Mouse (Mus musculus): ENCODE results near the gene Fbxw10. TPM values are rescaled to one million over a fixed set of nuclear protein-coding genes. Genes with fewer than 3 reads are reported as not detected.

The Fbxw10 gene
- total RNA-seq, 2 experiments from 2014 or later: 0.39 to 0.74 TPM

GRCm38 (mm10) chr11:62890796-62891195 is 43.9 kb downstream of the Fbxw10 start:
- DNase-seq (ENCODE audit: low spot score in 2 of 2): no peak

GRCm38 (mm10) chr11:62891763-62892162 is 44.9 kb downstream of the Fbxw10 start:
- intact Hi-C loops (cut with DNase I): no loop called here
- DNase-seq (ENCODE audit: low spot score in 2 of 2): no peak

More at GRCm38 (mm10) chr11:62890796-62891195, 43.9 kb downstream of the Fbxw10 start:
- intact Hi-C loops (cut with DNase I): no loop called here

- intact Hi-C loops (cut with DNase I): loop anchor here (5.0 kb wide), 1 partner anchor 270 kb away; no protein-coding TSS in a partner anchor
Measured at GRCm38 (mm10) chr11:62901699-62902323, 54.9 kb downstream of the Fbxw10 start.

GRCm38 (mm10) chr11:62903871-62904495 is 57.1 kb downstream of the Fbxw10 start:
- intact Hi-C loops (cut with DNase I): loop anchor here (5.0 kb wide), 1 partner anchor 268 kb away; no protein-coding TSS in a partner anchor
- DNase-seq (ENCODE audit: low spot score in 2 of 2): no peak

More at GRCm38 (mm10) chr11:62901699-62902323, 54.9 kb downstream of the Fbxw10 start:
- DNase-seq (ENCODE audit: low spot score in 2 of 2): peak; percentile 35 to 65

GRCm38 (mm10) chr11:62909720-62910306 is 62.9 kb downstream of the Fbxw10 start:
- DNase-seq (ENCODE audit: low spot score in 2 of 2): no peak
- intact Hi-C loops (cut with DNase I): no loop called here

- DNase-seq (ENCODE audit: low spot score in 2 of 2): peak in 1 of 2 experiments; percentile 20
- intact Hi-C loops (cut with DNase I): no loop called here
Measured at GRCm38 (mm10) chr11:62911362-62911761, 64.5 kb downstream of the Fbxw10 start.

- intact Hi-C loops (cut with DNase I): no loop called here
- DNase-seq (ENCODE audit: low spot score in 2 of 2): no peak
Measured at GRCm38 (mm10) chr11:62913141-62913540, 66.3 kb downstream of the Fbxw10 start.

- DNase-seq (ENCODE audit: low spot score in 2 of 2): no peak
- intact Hi-C loops (cut with DNase I): no loop called here
Measured at GRCm38 (mm10) chr11:62914532-62914931, 67.7 kb downstream of the Fbxw10 start.

GRCm38 (mm10) chr11:62915486-62915885 is 68.6 kb downstream of the Fbxw10 start:
- intact Hi-C loops (cut with DNase I): no loop called here
- DNase-seq (ENCODE audit: low spot score in 2 of 2): no peak

GRCm38 (mm10) chr11:62916765-62917164 is 69.9 kb downstream of the Fbxw10 start:
- DNase-seq (ENCODE audit: low spot score in 2 of 2): no peak
- intact Hi-C loops (cut with DNase I): no loop called here

GRCm38 (mm10) chr11:62919946-62920742 is 73.3 kb downstream of the Fbxw10 start:
- DNase-seq (ENCODE audit: low spot score in 2 of 2): no peak
- intact Hi-C loops (cut with DNase I): loop anchor here (5.0 kb wide), 1 partner anchor 252 kb away; no protein-coding TSS in a partner anchor

GRCm38 (mm10) chr11:62920743-62921050 is 73.8 kb downstream of the Fbxw10 start:
- no peak for DNase-seq (ENCODE audit: low spot score in 2 of 2)
- intact Hi-C loops (cut with DNase I): loop anchor here (1.0 to 5.0 kb wide), 2 partner anchors 215 to 252 kb away; no protein-coding TSS in a partner anchor

GRCm38 (mm10) chr11:62921052-62921977 is 74.4 kb downstream of the Fbxw10 start:
- intact Hi-C loops (cut with DNase I): loop anchor here (1.0 to 5.0 kb wide), 2 partner anchors 214 to 251 kb away; no protein-coding TSS in a partner anchor
- peak; percentile 90 to 94 for DNase-seq (ENCODE audit: low spot score in 2 of 2)

GRCm38 (mm10) chr11:62924091-62924761 is 77.4 kb downstream of the Fbxw10 start:
- intact Hi-C loops (cut with DNase I): loop anchor here (5.0 kb wide), 1 partner anchor 248 kb away; no protein-coding TSS in a partner anchor
- DNase-seq (ENCODE audit: low spot score in 2 of 2): no peak

All from left cerebral cortex, postnatal 36 days (tissue).